Mouse (Mus musculus): ENCODE data around the gene Klhl13. TPM values are rescaled to one million over a fixed set of nuclear protein-coding genes. Genes with fewer than 3 reads are reported as not detected.

Klhl13 gene
- 7.7 and 11.7 TPM in 2 replicates for polyA plus RNA-seq (2015; fragmentation: Nextera tagmentation; extraction: Ambion mirVana)

DNA sequence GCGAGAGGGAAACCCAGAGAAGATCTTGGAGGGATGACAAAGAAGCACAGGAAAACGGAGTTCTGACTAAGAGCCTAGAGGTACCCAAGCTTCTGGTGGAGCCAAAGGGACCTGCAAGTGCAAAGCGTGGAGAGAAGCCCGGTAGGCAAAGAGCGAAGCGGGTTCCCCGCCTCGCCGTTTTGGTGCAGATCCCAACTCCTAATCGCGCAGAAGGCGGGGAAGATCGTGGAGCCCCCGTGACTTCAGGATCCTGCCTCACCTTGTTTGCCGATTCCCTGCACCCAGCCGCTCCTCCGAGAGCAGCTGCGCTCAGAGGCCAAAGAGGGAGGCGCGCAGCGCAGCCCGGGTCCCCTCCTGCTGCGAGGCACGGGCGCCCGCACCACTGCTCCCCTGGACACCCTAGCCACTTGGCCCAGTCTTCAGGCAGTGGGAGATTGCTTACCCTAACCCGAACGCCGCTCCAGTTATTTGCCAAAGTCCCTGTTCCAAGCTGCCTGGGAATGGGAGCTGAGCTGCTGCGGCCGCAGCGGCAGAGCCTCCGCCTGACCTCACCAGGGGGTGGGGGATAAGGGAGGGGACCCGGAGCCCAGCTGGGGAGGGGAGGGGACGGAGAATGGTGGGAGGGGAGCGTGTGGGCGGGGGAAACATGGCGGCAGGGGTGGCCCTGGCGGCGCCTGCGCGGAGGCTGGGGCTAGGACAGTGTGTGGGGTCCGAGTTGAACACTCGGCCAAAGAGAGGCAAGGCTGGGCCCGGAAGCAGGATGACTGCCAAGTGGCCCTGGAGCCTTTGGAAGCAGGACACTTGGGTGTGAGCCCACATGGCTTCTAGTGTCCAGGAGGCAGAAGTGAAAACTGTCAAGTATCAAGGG, at the start of gene Klhl13:
Klhl13 (minus strand) TSS at position 569 of the 868 bp plus-strand sequence.

All from spleen, postnatal 0 days (tissue).